Mouse (Mus musculus) ES-Bruce4 (cell line): ENCODE results near the gene Fancg.

Experiments used
- CTCF ChIP-seq: IDR thresholded peaks from one replicate; pipeline ENCODE4 v1.8.1; 2011; ENCODE audit warnings: low read depth, low read length
- POLR2A ChIP-seq: IDR thresholded peaks from one replicate; pipeline ENCODE4 v1.8.1; 2011; ENCODE audit warnings: low read length; ENCODE audit not compliant: insufficient read depth

GRCm38 (mm10) chr4:42973868-42974267 lies 36.4 kb downstream of the Fancg start:
- TF ChIP-seq POLR2A (no peak), CTCF (no peak)
